Mouse (Mus musculus): ENCODE data around the gene Gm9857. TPM values are rescaled to one million over a fixed set of nuclear protein-coding genes. Genes with fewer than 3 reads are reported as not detected.

The Gm9857 gene
- polyA plus RNA-seq (2012; fragmentation: generic; extraction: Trizol): not detected
- long read RNA-seq, experiment 1: 0 reads
- long read RNA-seq, experiment 2: 0 reads

GRCm38 (mm10) chr3:108940001-108940633 is at the start of gene Gm9857:
Gene Gm9857, minus strand, starts transcription at chr3:108940445.
- no peaks in the 10 kb centered on the region for H3K79me3 ChIP-seq (ENCODE audit: low read depth)
- H3K27me3 ChIP-seq (ENCODE audit: control insufficient read depth, insufficient read depth, insufficient read length): no peaks in the 10 kb centered on the region
- H3K79me2 ChIP-seq (ENCODE audit: control insufficient read depth, insufficient read depth): no peaks in the 10 kb centered on the region
- H3ac ChIP-seq (ENCODE audit: control insufficient read depth, insufficient read length, low read depth): no peak within 1 kb of the TSS
- no peak for TF ChIP-seq MYOG (IDR thresholded peaks at IDR 0.05; ENCODE audit: control insufficient read depth, extremely low read depth, insufficient read length)
- no peak for TF ChIP-seq CEBPB (IDR thresholded peaks at IDR 0.05; ENCODE audit: low read depth)
- TF ChIP-seq MAX (IDR thresholded peaks at IDR 0.05): no peak
- TF ChIP-seq USF1 (IDR thresholded peaks at IDR 0.05; ENCODE audit: low read depth): no peak
- no peak for TF ChIP-seq FOSL1 (IDR thresholded peaks at IDR 0.05; ENCODE audit: insufficient read depth, low read length, poor library complexity, severe bottlenecking)
- TF ChIP-seq CTCF (IDR thresholded peaks at IDR 0.05; ENCODE audit: control insufficient read depth, insufficient read depth, insufficient read length): no peak
- TF ChIP-seq MYOD1 (IDR thresholded peaks at IDR 0.05; ENCODE audit: control insufficient read depth, insufficient read length, low read depth): no peak
- H3K36me3 ChIP-seq (ENCODE audit: control insufficient read depth, insufficient read depth): no peaks in the 10 kb centered on the region
- H3K4me3 ChIP-seq (ENCODE audit: insufficient read depth, poor library complexity, severe bottlenecking): no peak within 1 kb of the TSS

GRCm38 (mm10) chr3:108987009-108987659 is 46.9 kb upstream of the Gm9857 start:
- TF ChIP-seq MAX (IDR thresholded peaks at IDR 0.05): no peak
- no peak for TF ChIP-seq FOSL1 (IDR thresholded peaks at IDR 0.05; ENCODE audit: insufficient read depth, low read length, poor library complexity, severe bottlenecking)
- TF ChIP-seq USF1 (IDR thresholded peaks at IDR 0.05; ENCODE audit: low read depth): no peak
- no peak for TF ChIP-seq MYOG (IDR thresholded peaks at IDR 0.05; ENCODE audit: control insufficient read depth, extremely low read depth, insufficient read length)
- TF ChIP-seq MYOD1 (IDR thresholded peaks at IDR 0.05; ENCODE audit: control insufficient read depth, insufficient read length, low read depth): no peak
- TF ChIP-seq CTCF (IDR thresholded peaks at IDR 0.05; ENCODE audit: control insufficient read depth, insufficient read depth, insufficient read length): no peak
- TF ChIP-seq CEBPB (IDR thresholded peaks at IDR 0.05; ENCODE audit: low read depth): no peak
- no peak overlapping the region for H3K4me3 ChIP-seq (ENCODE audit: insufficient read depth, poor library complexity, severe bottlenecking)
- H3K79me2 ChIP-seq (ENCODE audit: control insufficient read depth, insufficient read depth): no peaks in the 10 kb centered on the region
- peaks cover 45% of the 10 kb centered on the region for H3K36me3 ChIP-seq (ENCODE audit: control insufficient read depth, insufficient read depth)
- no peaks in the 10 kb centered on the region for H3K27me3 ChIP-seq (ENCODE audit: control insufficient read depth, insufficient read depth, insufficient read length)
- H3ac ChIP-seq (ENCODE audit: control insufficient read depth, insufficient read length, low read depth): no peak overlapping the region
- H3K79me3 ChIP-seq (ENCODE audit: low read depth): no peaks in the 10 kb centered on the region

- TF ChIP-seq MAX (IDR thresholded peaks at IDR 0.05) (no peak), FOSL1 (IDR thresholded peaks at IDR 0.05; ENCODE audit: insufficient read depth, low read length, poor library complexity, severe bottlenecking) (no peak), CEBPB (IDR thresholded peaks at IDR 0.05; ENCODE audit: low read depth) (no peak), CTCF (IDR thresholded peaks at IDR 0.05; ENCODE audit: control insufficient read depth, insufficient read depth, insufficient read length) (no peak), MYOD1 (IDR thresholded peaks at IDR 0.05; ENCODE audit: control insufficient read depth, insufficient read length, low read depth) (no peak), MYOG (IDR thresholded peaks at IDR 0.05; ENCODE audit: control insufficient read depth, extremely low read depth, insufficient read length) (no peak), USF1 (IDR thresholded peaks at IDR 0.05; ENCODE audit: low read depth) (no peak)
- H3K27me3 ChIP-seq (ENCODE audit: control insufficient read depth, insufficient read depth, insufficient read length): no peaks in the 10 kb centered on the region
- H3ac ChIP-seq (ENCODE audit: control insufficient read depth, insufficient read length, low read depth): no peak overlapping the region
- no peaks in the 10 kb centered on the region for H3K79me3 ChIP-seq (ENCODE audit: low read depth)
- peaks cover 42% of the 10 kb centered on the region for H3K36me3 ChIP-seq (ENCODE audit: control insufficient read depth, insufficient read depth)
- H3K4me3 ChIP-seq (ENCODE audit: insufficient read depth, poor library complexity, severe bottlenecking): no peak overlapping the region
- no peaks in the 10 kb centered on the region for H3K79me2 ChIP-seq (ENCODE audit: control insufficient read depth, insufficient read depth)
Observed at GRCm38 (mm10) chr3:108986534-108986933, 46.3 kb upstream of the Gm9857 start.

- Histone ChIP-seq H3K27me3 (ENCODE audit: control insufficient read depth, insufficient read depth, insufficient read length) (no peaks in the 10 kb centered on the region), H3K79me2 (ENCODE audit: control insufficient read depth, insufficient read depth) (no peaks in the 10 kb centered on the region), H3ac (ENCODE audit: control insufficient read depth, insufficient read length, low read depth) (no peak overlapping the region), H3K79me3 (ENCODE audit: low read depth) (no peaks in the 10 kb centered on the region), H3K36me3 (ENCODE audit: control insufficient read depth, insufficient read depth) (peaks cover 31% of the 10 kb centered on the region), H3K4me3 (ENCODE audit: insufficient read depth, poor library complexity, severe bottlenecking) (no peak overlapping the region)
- TF ChIP-seq CTCF (IDR thresholded peaks at IDR 0.05; ENCODE audit: control insufficient read depth, insufficient read depth, insufficient read length): no peak
Observed at GRCm38 (mm10) chr3:108983989-108984388, 43.7 kb upstream of the Gm9857 start.

GRCm38 (mm10) chr3:108981946-108982345 is 41.7 kb upstream of the Gm9857 start:
- Histone ChIP-seq H3K4me3 (ENCODE audit: insufficient read depth, poor library complexity, severe bottlenecking) (no peak overlapping the region), H3K36me3 (ENCODE audit: control insufficient read depth, insufficient read depth) (peaks cover 46% of the 10 kb centered on the region), H3ac (ENCODE audit: control insufficient read depth, insufficient read length, low read depth) (no peak overlapping the region), H3K79me3 (ENCODE audit: low read depth) (no peaks in the 10 kb centered on the region), H3K79me2 (ENCODE audit: control insufficient read depth, insufficient read depth) (no peaks in the 10 kb centered on the region), H3K27me3 (ENCODE audit: control insufficient read depth, insufficient read depth, insufficient read length) (no peaks in the 10 kb centered on the region)
- TF ChIP-seq FOSL1 (IDR thresholded peaks at IDR 0.05; ENCODE audit: insufficient read depth, low read length, poor library complexity, severe bottlenecking): no peak
- no peak for TF ChIP-seq USF1 (IDR thresholded peaks at IDR 0.05; ENCODE audit: low read depth)
- TF ChIP-seq CTCF (IDR thresholded peaks at IDR 0.05; ENCODE audit: control insufficient read depth, insufficient read depth, insufficient read length): no peak

Measured in C2C12 (cell line).